Mouse (Mus musculus) E14TG2a.4 (cell line): ENCODE data around the gene Tfr2.
A peak's percentile ranks its signal among the peaks of the same experiment; 100 is the strongest.
"Not testable (repeated sequence)": the region's sequence is repeated elsewhere in the genome, so short reads cannot be mapped to it uniquely, and the experiment has no call there.

Experiments used
- CTCF ChIP-seq: conservative IDR thresholded peaks from 2 replicates; pipeline ENCODE4 v1.5.1; 2014; ENCODE audit warnings: low read length
- NANOG ChIP-seq: IDR thresholded peaks from 2 replicates; pipeline ENCODE4 v1.6.1; 2014; ENCODE audit warnings: borderline replicate concordance, low read length, mixed read lengths
- POU5F1 ChIP-seq: IDR thresholded peaks from 2 replicates; pipeline ENCODE4 v1.6.1; 2014; ENCODE audit warnings: low read length, borderline replicate concordance

GRCm38 (mm10) chr5:137614921-137615320 lies 45.3 kb downstream of the Tfr2 start:
- peak; percentile 26; the same call in 1 of the 2 replicates for TF ChIP-seq CTCF
- TF ChIP-seq POU5F1, NANOG: not testable (repeated sequence)
